Mouse (Mus musculus): ENCODE measurements around the gene Gm17655. TPM values are rescaled to one million over a fixed set of nuclear protein-coding genes. Genes with fewer than 3 reads are reported as not detected.
A peak's percentile ranks its signal among the peaks of the same experiment; 100 is the strongest.
"Not testable (repeated sequence)": the region's sequence is repeated elsewhere in the genome, so short reads cannot be mapped to it uniquely, and the experiment has no call there.

Gene Gm17655
- total RNA-seq, 1 experiment from 2014 or later = 10.4 TPM

DNA sequence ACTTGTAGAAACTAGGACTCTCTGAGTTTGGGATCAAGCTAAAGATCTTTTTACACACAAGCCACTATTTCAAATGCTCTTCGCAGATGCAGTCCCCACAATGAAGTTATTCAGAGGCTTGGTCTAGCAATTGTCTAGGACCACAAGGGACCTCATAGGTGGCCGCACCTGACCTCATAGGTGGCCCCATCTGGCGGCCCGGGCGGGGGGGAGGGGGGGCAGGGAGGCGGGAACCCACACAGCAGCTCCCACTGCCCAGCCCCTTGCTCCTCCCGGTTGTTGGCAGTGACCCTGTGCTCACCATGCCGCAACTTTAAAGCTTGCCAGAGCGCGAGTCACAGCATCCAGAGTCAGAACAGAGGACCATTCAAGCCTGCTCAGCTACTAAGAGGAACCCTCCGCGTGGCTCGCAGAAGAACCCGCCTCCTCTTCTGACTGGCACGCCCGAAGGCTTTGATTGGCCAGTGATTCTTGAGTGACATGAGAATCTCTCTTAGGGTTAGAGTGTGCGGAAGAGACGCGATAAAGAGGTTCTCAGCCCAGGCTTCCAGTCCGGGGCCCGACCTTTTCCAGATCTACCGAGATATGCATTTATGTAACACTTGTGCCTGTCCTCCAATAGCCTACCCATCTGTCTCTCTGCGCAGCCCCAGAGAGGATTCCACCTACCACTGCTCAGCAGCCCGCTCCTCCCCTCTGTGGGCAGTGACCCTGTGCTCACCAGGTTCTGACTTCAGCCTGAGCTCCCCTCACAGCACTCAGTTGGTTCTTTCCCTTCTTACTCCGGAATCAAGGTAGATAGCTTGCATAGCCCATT is 21.9 kb upstream of the Gm17655 start, which contains the start of gene Gm35315:
Gene Gm35315 (minus strand): TSS at position 391 of the 817 bp plus-strand sequence.
- peak; percentile 99 for ATAC-seq (replicated peaks; ENCODE audit: low read depth, poor library complexity, severe bottlenecking)

- no peak for ATAC-seq (replicated peaks; ENCODE audit: low read depth, poor library complexity, severe bottlenecking)
Measured at GRCm38 (mm10) chr5:110091546-110091945, 19.2 kb upstream of the Gm17655 start.

- no peak for ATAC-seq (replicated peaks; ENCODE audit: low read depth, poor library complexity, severe bottlenecking)
Measured at GRCm38 (mm10) chr5:110086161-110086866, 14.0 kb upstream of the Gm17655 start.

DNA sequence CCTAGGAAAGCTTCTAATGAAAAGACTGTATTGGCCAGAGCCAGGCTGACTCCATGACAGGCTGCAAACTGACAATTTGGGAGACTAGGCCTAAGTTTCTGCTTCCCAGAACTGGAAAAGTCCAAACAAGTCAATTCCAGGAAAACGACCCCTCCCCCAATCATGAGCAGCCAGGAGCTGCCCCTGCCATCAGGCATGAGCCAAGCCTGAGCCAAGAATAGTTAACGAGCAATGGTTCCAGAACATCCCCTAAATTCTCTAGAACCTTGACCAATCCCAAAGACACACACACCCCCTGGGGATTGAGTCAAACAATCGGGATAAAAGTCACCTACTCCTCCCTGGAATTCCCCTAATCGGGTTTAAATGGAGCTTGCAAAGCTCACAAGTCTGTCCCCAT is 10.6 kb upstream of the Gm17655 start:
- ATAC-seq (replicated peaks; ENCODE audit: low read depth, poor library complexity, severe bottlenecking) = no peak

- ATAC-seq (replicated peaks; ENCODE audit: low read depth, poor library complexity, severe bottlenecking) = peak; percentile 99
Measured at GRCm38 (mm10) chr5:110057637-110058408, 14.5 kb downstream of the Gm17655 start.

DNA sequence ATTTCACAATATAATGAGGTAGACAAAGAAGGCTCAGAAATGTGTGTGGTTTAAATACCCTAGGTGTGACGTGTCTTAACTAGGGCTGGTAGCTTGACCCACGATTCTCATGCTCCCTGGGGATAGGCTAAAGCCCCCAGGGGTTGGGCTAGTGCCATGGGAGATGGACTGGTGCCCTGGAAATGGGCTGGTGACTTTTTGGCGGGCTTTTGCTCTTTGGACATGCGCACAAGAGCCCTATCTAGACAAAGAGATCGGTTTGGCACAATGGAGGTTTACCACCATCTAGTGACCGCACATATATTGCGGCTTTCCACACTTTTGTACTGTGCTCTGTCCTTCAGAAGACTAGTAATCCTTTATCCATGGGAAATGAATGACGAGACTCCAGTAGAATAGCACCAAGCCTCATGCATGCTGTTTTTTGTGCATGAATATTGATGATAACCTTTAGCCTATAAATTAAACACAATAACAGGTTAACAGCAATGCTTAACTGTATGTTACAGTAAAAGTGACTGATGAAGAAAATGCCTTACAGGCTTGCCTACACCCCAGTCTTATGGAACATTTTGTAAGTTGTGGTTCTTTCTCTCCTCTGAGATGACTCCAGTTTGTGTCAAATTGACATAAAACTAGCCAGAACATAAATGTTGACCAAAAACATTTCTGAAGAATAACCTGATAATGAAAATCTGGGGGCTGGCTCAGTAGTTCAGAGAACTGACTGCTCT is 48.5 kb downstream of the Gm17655 start:
- peak; percentile 80 for ATAC-seq (replicated peaks; ENCODE audit: low read depth, poor library complexity, severe bottlenecking)

GRCm38 (mm10) chr5:110023273-110023672 is 49.0 kb downstream of the Gm17655 start:
- no peak for ATAC-seq (replicated peaks; ENCODE audit: low read depth, poor library complexity, severe bottlenecking)

- ATAC-seq (replicated peaks; ENCODE audit: low read depth, poor library complexity, severe bottlenecking) = not testable (repeated sequence)
Measured at GRCm38 (mm10) chr5:110015775-110016174, 56.5 kb downstream of the Gm17655 start.

Other genes starting within 250 kb of the Gm17655 start
- 164 and 199 TPM in 2 replicates for gene Gm15446, start 149.1 kb downstream of the Gm17655 start, total RNA-seq (2017)
- gene Zfp932, start 76.0 kb downstream of the Gm17655 start, total RNA-seq (2017) = 77.3 and 92.4 TPM in 2 replicates
- 3.0 and 4.6 TPM in 2 replicates for gene Gm35315, start 21.9 kb upstream of the Gm17655 start, total RNA-seq (2017)
- 0.05 TPM in 1 of 2 replicates, not detected in the other for gene Plcxd1, start 27.5 kb upstream of the Gm17655 start, total RNA-seq (2017)
- gene Gtpbp6, start 35.7 kb upstream of the Gm17655 start, total RNA-seq (2017) = 15.7 and 18.0 TPM in 2 replicates
- gene Zfp605, start 37.6 kb upstream of the Gm17655 start, total RNA-seq (2017) = 11.7 and 16.1 TPM in 2 replicates
- gene Chfr, start 63.3 kb upstream of the Gm17655 start, total RNA-seq (2017) = 46.9 and 66.0 TPM in 2 replicates
- gene Golga3, start 104.2 kb upstream of the Gm17655 start, total RNA-seq (2017) = 23.5 and 35.6 TPM in 2 replicates
- gene Ankle2, start 158.5 kb upstream of the Gm17655 start, total RNA-seq (2017) = 55.2 and 75.7 TPM in 2 replicates
- gene Pgam5, start 197.4 kb upstream of the Gm17655 start, total RNA-seq (2017) = 32.5 and 36.6 TPM in 2 replicates
- 6.2 and 8.7 TPM in 2 replicates for gene Pxmp2, start 213.7 kb upstream of the Gm17655 start, total RNA-seq (2017)
- 61.1 and 69.1 TPM in 2 replicates for gene Pole, start 213.8 kb upstream of the Gm17655 start, total RNA-seq (2017)